Mouse (Mus musculus): ENCODE data around the gene Ninj1. TPM values are rescaled to one million over a fixed set of nuclear protein-coding genes. Genes with fewer than 3 reads are reported as not detected.

Ninj1 gene
- polyA plus RNA-seq, 1 experiment: 78.6 TPM

DNA sequence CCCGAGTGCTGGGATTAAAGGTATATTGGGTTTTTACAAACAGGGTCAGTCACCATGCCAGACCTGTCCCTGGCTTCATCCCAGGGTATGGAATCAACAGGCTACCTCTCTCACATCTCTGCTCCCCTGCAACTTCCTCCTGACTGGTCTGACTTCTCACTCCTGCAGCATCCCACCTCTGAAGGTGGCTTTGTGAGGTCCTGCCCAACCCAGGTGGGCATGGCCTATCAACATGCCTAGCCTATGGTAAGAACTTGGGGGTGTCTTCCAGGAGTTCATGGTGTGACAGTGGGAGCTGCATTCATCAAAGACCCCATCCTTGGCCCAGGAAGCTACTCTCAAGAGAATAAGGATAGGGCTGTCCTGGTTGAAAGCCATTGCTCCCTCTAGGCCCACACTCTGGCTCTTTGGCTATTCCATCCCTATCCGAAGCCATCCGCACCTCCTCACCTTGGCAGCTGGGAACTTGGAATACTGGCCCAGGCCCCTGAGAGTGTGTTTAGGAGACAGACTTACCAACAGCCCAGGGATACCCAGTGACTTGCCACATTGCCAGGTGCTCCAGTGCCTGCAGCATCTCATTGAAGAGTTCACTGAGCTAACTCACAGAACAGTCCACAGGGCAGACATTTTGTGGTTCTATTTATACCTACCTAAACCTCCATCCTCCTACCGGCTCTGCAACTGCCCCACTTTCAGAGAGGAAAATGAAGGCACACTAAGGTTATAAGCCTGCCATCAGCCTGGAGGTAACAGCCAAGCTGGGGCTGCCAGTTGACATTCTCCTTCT, 25.6 kb downstream of the Ninj1 start:
- peaks cover 14% of the 10 kb centered on the region for H3K79me3 ChIP-seq (ENCODE audit: low read depth)
- peaks cover 55% of the 10 kb centered on the region for H3K79me2 ChIP-seq (ENCODE audit: control insufficient read depth, insufficient read depth)
- H3K4me3 ChIP-seq (ENCODE audit: insufficient read depth, poor library complexity, severe bottlenecking): no peak overlapping the region
- H3K36me3 ChIP-seq (ENCODE audit: control insufficient read depth, insufficient read depth): no peaks in the 10 kb centered on the region
- TF ChIP-seq FOSL1 (IDR thresholded peaks at IDR 0.05; ENCODE audit: insufficient read depth, low read length, poor library complexity, severe bottlenecking) (no peak), CTCF (IDR thresholded peaks at IDR 0.05; ENCODE audit: control insufficient read depth, insufficient read depth, insufficient read length) (no peak), MAX (IDR thresholded peaks at IDR 0.05) (no peak), USF1 (IDR thresholded peaks at IDR 0.05; ENCODE audit: low read depth) (no peak), MYOG (IDR thresholded peaks at IDR 0.05; ENCODE audit: control insufficient read depth, extremely low read depth, insufficient read length) (no peak), MYOD1 (IDR thresholded peaks at IDR 0.05; ENCODE audit: control insufficient read depth, insufficient read length, low read depth) (no peak), CEBPB (IDR thresholded peaks at IDR 0.05; ENCODE audit: low read depth) (no peak)
- H3ac ChIP-seq (ENCODE audit: control insufficient read depth, insufficient read length, low read depth): no peak overlapping the region
- no peaks in the 10 kb centered on the region for H3K27me3 ChIP-seq (ENCODE audit: control insufficient read depth, insufficient read depth, insufficient read length)

DNA sequence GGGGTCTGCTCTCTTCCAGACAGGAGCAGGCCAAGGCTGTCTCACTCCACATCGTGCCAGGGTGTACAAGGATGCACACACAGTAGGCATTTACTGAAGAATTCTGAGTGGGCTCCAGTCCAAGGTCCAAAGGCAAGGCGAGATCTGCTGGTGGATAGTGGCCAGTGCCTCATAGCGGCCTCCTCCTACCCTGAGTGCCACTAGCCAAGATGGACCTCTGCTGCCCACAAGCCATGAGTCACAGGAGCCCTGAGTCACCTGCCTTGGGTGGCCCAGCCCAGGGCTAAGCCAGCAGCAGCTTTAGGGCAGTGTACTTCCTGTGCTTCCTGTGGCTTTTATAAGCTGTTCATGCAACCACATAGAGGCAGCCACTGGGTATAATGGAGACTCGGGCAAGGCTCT, 26.2 kb downstream of the Ninj1 start:
- Histone ChIP-seq H3K4me3 (ENCODE audit: insufficient read depth, poor library complexity, severe bottlenecking) (peak overlapping the region; percentile 56), H3K27me3 (ENCODE audit: control insufficient read depth, insufficient read depth, insufficient read length) (no peaks in the 10 kb centered on the region), H3K36me3 (ENCODE audit: control insufficient read depth, insufficient read depth) (no peaks in the 10 kb centered on the region), H3K79me3 (ENCODE audit: low read depth) (peaks cover 14% of the 10 kb centered on the region), H3K79me2 (ENCODE audit: control insufficient read depth, insufficient read depth) (peaks cover 55% of the 10 kb centered on the region), H3ac (ENCODE audit: control insufficient read depth, insufficient read length, low read depth) (no peak overlapping the region)
- peak; percentile 69 for TF ChIP-seq MYOD1 (IDR thresholded peaks at IDR 0.05; ENCODE audit: control insufficient read depth, insufficient read length, low read depth)
- TF ChIP-seq CTCF (IDR thresholded peaks at IDR 0.05; ENCODE audit: control insufficient read depth, insufficient read depth, insufficient read length): no peak
- no peak for TF ChIP-seq USF1 (IDR thresholded peaks at IDR 0.05; ENCODE audit: low read depth)
- no peak for TF ChIP-seq CEBPB (IDR thresholded peaks at IDR 0.05; ENCODE audit: low read depth)
- TF ChIP-seq MYOG (IDR thresholded peaks at IDR 0.05; ENCODE audit: control insufficient read depth, extremely low read depth, insufficient read length): no peak
- TF ChIP-seq FOSL1 (IDR thresholded peaks at IDR 0.05; ENCODE audit: insufficient read depth, low read length, poor library complexity, severe bottlenecking): peak; percentile 70
- peak; percentile 54 for TF ChIP-seq MAX (IDR thresholded peaks at IDR 0.05)

DNA sequence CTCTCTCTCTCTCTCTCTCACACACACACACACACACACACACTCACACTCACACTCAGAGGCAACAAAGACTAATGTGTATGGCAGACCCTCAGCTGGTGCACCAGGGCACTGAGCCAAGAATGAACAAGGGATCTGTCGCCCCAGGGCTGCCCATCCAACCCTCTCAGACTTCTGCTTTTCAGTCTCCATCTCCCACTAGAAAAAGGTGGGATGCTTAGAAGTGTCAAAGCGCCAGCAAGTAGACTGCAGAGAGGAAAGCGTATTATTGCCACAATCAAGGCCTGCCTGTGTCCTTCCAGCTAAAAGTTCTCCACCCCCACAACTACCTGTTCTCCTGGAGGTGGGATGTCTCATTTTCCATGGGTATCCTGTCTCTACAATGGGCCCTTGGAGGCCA, 27.2 kb downstream of the Ninj1 start:
- H3K4me3 ChIP-seq (ENCODE audit: insufficient read depth, poor library complexity, severe bottlenecking): peak overlapping the region; percentile 56
- H3ac ChIP-seq (ENCODE audit: control insufficient read depth, insufficient read length, low read depth): peak overlapping the region; percentile 9
- peaks cover 12% of the 10 kb centered on the region for H3K79me3 ChIP-seq (ENCODE audit: low read depth)
- H3K36me3 ChIP-seq (ENCODE audit: control insufficient read depth, insufficient read depth): no peaks in the 10 kb centered on the region
- TF ChIP-seq MYOG (IDR thresholded peaks at IDR 0.05; ENCODE audit: control insufficient read depth, extremely low read depth, insufficient read length) (no peak), FOSL1 (IDR thresholded peaks at IDR 0.05; ENCODE audit: insufficient read depth, low read length, poor library complexity, severe bottlenecking) (no peak)
- no peaks in the 10 kb centered on the region for H3K27me3 ChIP-seq (ENCODE audit: control insufficient read depth, insufficient read depth, insufficient read length)
- H3K79me2 ChIP-seq (ENCODE audit: control insufficient read depth, insufficient read depth): peaks cover 50% of the 10 kb centered on the region

DNA sequence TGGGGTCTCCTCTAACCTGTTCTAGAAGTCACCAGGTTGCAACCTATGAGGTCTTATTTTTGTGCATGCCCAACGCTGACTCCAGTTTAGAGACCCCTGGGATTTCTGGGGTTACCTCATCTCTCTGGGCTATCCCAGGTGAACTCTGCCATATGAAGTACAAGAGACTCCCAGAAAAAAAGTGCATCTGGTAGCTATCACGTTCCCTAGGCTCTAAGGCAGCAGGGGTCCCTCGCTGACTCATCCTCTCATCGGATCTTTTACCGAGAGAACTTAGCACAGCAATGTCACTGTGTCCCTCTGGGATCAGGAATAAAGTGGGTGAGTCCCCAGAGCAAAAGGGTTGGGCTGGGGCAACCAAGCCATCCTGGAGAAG, 27.8 kb downstream of the Ninj1 start:
- no peaks in the 10 kb centered on the region for H3K27me3 ChIP-seq (ENCODE audit: control insufficient read depth, insufficient read depth, insufficient read length)
- H3K79me2 ChIP-seq (ENCODE audit: control insufficient read depth, insufficient read depth): peaks cover 43% of the 10 kb centered on the region
- peaks cover 10% of the 10 kb centered on the region for H3K79me3 ChIP-seq (ENCODE audit: low read depth)
- TF ChIP-seq MYOG (IDR thresholded peaks at IDR 0.05; ENCODE audit: control insufficient read depth, extremely low read depth, insufficient read length): no peak
- no peak for TF ChIP-seq FOSL1 (IDR thresholded peaks at IDR 0.05; ENCODE audit: insufficient read depth, low read length, poor library complexity, severe bottlenecking)
- no peak for TF ChIP-seq CTCF (IDR thresholded peaks at IDR 0.05; ENCODE audit: control insufficient read depth, insufficient read depth, insufficient read length)
- no peak for TF ChIP-seq USF1 (IDR thresholded peaks at IDR 0.05; ENCODE audit: low read depth)
- peak; percentile 8 for TF ChIP-seq MYOD1 (IDR thresholded peaks at IDR 0.05; ENCODE audit: control insufficient read depth, insufficient read length, low read depth)
- TF ChIP-seq CEBPB (IDR thresholded peaks at IDR 0.05; ENCODE audit: low read depth): no peak
- H3ac ChIP-seq (ENCODE audit: control insufficient read depth, insufficient read length, low read depth): peak overlapping the region; percentile 67
- H3K4me3 ChIP-seq (ENCODE audit: insufficient read depth, poor library complexity, severe bottlenecking): peak overlapping the region; percentile 56
- H3K36me3 ChIP-seq (ENCODE audit: control insufficient read depth, insufficient read depth): no peaks in the 10 kb centered on the region

DNA sequence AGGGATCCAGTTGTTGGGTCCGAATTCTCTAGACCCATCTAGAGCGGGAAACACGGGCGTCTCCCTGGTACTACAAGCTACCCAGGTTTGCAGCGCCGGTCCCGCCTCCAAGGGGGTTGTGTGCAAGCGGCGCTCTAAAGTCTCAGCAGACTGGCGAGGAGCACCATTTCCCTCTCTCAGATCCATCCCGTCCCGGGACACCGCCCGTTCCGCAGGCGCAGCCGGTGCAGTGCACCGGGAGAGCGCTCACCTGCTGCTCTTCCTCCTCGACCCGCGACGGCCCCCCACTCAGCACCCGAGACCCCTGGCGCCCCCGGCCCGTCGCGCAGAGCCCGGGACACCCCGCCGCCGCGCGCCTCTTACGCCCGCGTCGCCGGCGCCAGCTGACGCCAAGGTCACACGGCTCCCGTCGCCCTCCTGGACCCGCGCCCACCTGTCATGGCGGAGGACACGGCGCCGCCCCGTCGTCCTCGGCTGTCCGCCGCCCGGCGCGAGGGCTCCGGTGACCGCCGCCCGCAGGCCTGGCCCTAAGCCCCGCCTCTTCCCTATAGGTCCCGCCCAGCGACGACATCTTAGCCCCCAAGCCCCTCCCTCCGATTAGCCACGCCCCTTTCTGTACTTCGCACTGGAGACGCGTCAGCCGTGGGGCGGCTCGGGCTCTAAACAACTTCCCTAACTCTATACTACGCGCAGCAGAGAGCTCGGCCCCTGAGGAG, 28.4 kb downstream of the Ninj1 start, which contains the start of gene Card19:
Card19 (minus strand) TSS at position 534 of the 716 bp plus-strand sequence.
- H3K36me3 ChIP-seq (ENCODE audit: control insufficient read depth, insufficient read depth): no peaks in the 10 kb centered on the region
- peaks cover 10% of the 10 kb centered on the region for H3K79me3 ChIP-seq (ENCODE audit: low read depth)
- peaks cover 38% of the 10 kb centered on the region for H3K79me2 ChIP-seq (ENCODE audit: control insufficient read depth, insufficient read depth)
- H3K4me3 ChIP-seq (ENCODE audit: insufficient read depth, poor library complexity, severe bottlenecking): peak within 1 kb of the TSS; percentile 56
- no peak for TF ChIP-seq CTCF (IDR thresholded peaks at IDR 0.05; ENCODE audit: control insufficient read depth, insufficient read depth, insufficient read length)
- no peak for TF ChIP-seq MYOG (IDR thresholded peaks at IDR 0.05; ENCODE audit: control insufficient read depth, extremely low read depth, insufficient read length)
- TF ChIP-seq FOSL1 (IDR thresholded peaks at IDR 0.05; ENCODE audit: insufficient read depth, low read length, poor library complexity, severe bottlenecking): no peak
- no peak for TF ChIP-seq MYOD1 (IDR thresholded peaks at IDR 0.05; ENCODE audit: control insufficient read depth, insufficient read length, low read depth)
- TF ChIP-seq CEBPB (IDR thresholded peaks at IDR 0.05; ENCODE audit: low read depth): no peak
- no peak for TF ChIP-seq USF1 (IDR thresholded peaks at IDR 0.05; ENCODE audit: low read depth)
- TF ChIP-seq MAX (IDR thresholded peaks at IDR 0.05): no peak
- H3K27me3 ChIP-seq (ENCODE audit: control insufficient read depth, insufficient read depth, insufficient read length): no peaks in the 10 kb centered on the region
- peak within 1 kb of the TSS; percentile 67 for H3ac ChIP-seq (ENCODE audit: control insufficient read depth, insufficient read length, low read depth)

Measured in C2C12 (cell line).